Mouse (Mus musculus) urinary bladder, adult 2 months (tissue): Measurements from ENCODE around the gene Marf1. TPM values are rescaled to one million over a fixed set of nuclear protein-coding genes. Genes with fewer than 3 reads are reported as not detected.
"Not testable (repeated sequence)": the region's sequence is repeated elsewhere in the genome, so short reads cannot be mapped to it uniquely, and the experiment has no call there.

Experiments used
- DNase-seq: peaks from one replicate; pipeline ENCODE4 v3.0.0; 2022; ENCODE audit warnings: low spot score
- polyA plus RNA-seq: library from polyadenylated mRNA; depleted of rRNA; stranded (reverse); fragments of >200 nt; gene quantifications from 2 replicates; pipeline ENCODE4 v1.2.3, GENCODE M21; 2012

Marf1 gene
- polyA plus RNA-seq, 1 experiment: 15.0 TPM

DNA sequence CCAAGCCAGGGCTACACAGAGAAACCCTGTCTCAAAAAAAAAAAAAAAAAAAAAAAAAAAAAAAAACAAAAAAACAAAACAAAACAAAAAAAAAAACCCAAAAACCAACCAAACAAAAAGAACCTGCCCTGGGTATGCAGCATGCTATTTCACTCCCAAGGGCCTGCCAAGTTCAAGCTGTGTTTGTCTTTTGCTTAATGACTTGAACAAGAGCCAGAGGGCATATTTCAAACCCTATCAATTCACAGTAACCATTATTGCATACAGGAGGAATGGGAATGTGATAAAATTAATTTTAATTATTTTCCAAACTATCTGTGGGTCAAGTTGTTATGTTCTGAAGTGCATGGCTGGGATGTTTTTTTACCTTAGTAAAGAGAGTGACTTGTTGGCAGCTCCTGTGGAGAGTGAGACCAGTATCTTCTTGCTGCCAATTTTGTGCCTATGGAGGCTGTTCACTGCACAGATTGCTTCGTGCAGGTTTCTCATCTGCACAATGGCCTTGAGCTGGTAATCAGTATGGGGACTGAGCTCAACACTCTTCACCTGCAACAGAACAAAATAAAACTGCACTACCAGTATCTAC is 25.1 kb downstream of the Marf1 start:
- DNase-seq: no peak

DNA sequence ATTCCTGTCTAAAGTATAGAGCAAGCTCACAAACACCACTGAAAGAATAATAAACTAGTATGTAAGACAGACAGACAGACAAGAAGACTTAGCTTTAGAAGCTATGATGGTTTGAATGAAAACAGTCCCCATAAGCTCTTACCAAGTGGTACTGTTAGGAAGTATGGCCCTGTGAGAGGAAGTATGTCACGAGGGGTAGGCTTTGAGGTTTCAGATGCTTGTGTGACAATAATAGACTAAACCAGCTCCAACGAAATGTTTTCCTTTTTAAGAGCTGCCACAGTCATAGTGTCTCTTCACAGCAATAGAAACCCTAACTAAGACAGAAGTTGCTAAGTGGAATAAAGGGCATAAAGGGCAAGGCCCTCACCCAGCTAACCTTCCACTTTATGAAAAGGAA is 28.1 kb downstream of the Marf1 start:
- DNase-seq: no peak

DNA sequence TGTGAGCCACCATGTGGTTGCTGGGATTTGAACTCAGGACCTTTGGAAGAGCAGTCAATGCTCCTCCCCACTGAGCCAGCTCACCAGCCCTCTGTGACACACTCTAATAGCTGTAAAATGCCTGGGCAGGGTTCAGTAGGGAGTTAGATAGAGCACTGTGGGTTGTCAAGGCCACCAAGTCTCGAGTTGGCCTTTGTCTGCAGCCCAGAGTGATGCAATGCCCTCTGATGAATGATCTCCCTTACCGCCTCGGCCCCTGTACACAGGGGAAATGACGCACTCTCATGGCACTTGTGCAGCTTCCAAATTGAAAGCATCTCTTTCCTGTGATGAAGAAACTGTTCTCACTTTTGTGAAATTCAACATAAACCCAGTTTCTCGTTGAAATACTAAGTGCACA is 31.3 kb downstream of the Marf1 start:
- no peak for DNase-seq

DNA sequence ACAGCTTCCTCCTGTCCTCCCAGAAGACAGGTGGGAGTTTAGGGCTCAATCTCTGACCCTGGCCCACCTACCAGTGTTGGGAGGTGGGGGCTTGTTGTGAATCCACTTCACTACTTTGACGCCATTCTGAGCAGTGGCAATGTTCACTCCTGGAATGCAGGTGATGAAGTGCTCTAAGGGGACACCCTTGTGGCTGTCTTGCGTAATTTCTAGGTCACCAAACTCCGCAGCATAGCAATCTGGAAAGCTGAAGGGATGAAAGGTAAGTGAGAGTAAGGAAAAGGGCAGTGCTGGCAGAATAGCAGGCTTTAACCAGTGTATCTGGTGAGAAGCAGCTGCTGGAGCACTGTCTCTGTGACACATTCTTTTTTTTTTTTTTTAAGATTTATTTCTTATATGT is 31.8 kb downstream of the Marf1 start:
- DNase-seq: no peak

DNA sequence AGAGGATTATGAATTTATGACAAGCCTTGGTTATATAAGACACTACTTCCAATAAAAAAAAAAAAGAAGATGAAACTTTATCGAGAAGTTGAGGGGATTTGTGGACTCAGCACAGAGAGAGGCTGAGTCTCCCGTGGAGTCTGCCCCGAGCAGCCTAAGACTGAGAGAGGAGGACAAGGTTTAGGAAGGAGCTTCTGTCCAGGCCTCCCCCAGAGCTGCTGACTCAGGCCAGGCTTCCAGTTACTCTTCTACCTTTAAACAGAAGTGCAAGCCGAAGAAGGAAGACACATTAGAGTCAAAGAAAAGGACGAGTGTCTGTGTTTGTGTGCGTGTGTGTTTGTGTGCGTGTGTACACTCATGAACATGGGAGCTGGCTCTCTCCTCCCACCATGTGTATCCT is 32.4 kb downstream of the Marf1 start:
- no peak for DNase-seq

DNA sequence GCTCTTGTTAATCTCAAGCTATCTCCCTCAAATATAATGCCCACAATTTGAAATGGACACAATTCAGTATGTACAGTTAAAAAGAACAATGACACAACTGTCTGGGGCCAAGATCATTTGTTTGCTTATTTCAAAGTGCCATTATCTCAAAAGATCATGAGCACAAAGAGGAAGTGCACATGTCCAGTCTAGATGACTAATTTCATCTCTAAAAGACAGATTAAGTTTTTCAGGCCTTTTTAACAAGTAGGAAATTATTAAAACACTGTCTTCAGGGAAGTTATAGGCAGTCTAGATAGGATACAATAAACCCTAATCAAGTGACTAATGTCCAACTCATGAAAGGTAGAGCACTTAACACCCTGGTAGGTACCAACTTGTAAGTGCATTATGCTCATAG is 34.2 kb downstream of the Marf1 start:
- no peak for DNase-seq

DNA sequence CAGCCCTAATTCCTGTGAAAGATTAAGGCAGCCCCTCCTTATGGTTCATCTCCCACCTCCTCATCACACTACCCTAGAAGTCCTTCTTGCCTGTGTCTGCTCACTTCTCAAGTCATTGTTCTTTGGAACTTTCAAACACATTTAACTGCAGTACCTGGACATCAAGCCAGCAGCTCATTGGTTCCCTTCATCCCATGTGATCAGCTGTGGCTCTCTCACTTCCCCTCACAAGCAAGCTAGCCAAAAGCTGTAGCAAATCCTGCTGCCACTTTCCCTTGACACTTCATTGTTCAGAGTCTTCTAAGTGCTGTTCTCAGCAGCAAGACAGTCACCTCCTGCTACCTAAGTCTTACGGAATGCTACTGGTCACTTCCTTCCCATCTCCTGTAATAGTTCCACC is 37.9 kb downstream of the Marf1 start:
- DNase-seq: no peak

DNA sequence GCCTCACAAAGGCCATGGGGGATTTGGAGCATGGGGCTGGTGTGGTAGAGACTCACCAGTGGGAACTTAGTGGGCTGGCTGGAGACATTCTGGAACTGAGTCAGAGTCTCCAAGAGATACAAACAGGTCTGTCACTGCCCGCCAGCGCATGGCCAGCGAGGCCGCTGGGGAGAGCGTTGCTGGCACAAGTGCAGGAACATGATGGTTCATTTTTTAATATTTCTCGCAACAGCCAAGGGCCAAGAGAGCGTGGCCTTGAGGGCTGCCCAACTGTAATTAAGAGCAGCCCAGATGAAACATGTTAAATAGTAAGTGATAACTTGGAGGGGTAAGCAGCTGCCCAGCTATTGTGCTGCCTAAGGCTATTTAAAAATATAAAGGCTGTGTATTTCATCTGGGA is 38.4 kb downstream of the Marf1 start:
- no peak for DNase-seq

DNA sequence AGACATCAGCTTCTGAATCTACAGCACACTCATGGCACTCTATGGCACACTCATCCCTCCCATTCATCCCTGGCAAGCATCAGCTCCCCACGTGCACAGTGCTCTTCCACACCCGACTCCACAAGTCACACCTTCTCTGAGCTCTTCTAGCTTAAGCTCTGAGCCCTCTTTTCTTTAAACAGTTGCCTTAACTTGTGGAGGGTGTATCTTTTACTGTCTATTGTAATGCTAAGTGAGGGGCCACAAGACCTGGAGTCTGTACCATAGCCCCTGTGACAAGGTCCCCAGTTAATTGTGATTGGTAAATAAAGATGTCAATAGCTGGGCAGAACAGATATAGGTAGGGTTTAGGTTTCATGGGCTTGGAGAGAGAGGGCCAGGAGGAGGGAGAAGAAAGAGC is 39.2 kb downstream of the Marf1 start:
- no peak for DNase-seq

DNA sequence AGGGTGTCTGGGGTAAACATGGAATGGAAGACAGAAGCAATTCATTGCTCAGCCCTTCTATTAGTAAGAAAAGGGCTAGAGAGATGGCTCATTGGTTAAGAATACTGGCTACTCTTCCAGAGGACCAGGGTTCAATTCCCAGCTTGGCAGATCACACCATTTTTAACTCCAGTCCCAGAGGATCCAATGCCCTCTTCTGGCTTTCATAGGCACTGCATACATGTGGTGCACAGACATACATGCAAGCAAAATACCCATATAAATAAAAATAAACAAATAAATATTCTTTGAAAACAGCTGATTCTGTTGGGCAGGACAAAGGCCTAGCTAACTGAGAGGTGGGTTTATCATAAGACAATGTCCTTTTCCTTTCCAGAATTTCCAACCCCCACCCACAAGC is 40.6 kb downstream of the Marf1 start:
- no peak for DNase-seq

DNA sequence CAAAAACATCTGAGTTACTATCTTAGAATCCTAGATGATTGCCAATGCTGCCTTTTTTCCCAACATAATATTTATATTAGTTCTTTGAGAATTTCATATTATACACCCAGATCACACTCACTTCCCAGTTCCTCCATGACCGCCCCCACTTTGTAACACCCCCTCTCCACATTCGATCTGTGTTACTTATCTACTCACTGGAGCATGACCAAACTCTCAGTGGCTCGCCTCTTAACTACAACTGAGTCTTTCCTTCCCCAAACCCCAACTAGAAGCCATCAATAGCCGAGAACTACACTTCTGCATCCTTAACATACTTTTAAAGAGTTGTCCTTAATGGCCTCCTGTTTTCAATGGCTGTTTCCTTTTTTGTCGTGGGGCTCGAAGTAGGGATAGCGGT is 41.6 kb downstream of the Marf1 start:
- DNase-seq: no peak

DNA sequence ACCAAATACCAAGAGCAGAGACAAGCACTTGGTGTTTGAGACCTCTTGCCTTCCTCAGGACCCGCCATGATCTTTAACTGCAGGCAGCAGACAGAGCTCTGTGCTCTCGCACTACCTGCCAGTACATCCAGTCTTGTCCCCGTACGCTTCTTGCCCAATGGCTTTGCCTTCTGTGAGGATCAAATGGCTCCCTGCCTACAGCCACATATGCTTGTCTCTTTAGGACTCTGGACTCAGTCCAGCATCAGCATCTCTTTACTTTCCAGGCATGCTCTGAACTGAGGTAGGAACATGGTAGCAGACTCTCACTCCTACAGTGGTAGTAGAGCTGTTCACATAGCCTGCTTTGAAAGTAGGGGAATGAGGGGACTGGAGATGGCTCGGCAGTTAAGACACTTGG is 42.2 kb downstream of the Marf1 start:
- DNase-seq: no peak

DNA sequence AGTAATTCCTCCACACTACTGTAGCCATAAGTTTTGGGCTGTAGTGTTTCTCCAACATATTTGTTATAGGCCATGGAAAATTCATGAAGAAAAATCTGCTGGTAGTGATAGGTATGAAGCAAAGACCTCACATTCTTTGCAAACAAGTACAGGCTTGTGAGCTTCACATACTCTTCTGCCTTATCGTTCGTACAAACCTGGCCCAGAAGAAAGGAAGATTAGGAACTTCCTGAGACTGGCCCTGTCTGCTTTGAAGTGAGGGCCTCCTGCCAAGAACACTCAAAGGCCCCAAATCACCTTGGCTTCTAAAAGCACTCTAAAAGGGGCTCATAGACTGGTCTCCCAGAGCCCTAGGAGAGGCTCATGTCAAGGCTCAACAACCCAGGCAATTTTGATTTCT is 45.9 kb downstream of the Marf1 start:
- DNase-seq: no peak

DNA sequence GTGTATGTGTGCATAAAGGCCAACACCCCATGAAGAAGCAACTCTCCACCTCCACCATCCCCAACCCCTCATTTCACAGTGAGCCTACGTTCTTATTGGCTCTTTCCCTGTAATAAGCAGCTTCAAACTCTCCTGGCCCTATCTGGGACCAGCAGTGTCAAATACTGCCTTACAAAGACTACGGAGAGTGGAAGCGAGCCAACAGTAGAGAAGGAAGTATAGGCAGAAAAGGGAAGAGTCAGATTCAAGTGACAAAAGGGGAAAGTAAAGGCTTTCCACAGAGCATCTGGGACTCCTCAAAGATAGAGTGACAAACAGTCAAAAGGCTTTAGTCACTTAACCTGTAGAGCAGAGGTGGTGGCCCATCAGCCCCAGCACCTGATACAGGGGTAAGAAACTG is 50.4 kb downstream of the Marf1 start:
- no peak for DNase-seq

DNA sequence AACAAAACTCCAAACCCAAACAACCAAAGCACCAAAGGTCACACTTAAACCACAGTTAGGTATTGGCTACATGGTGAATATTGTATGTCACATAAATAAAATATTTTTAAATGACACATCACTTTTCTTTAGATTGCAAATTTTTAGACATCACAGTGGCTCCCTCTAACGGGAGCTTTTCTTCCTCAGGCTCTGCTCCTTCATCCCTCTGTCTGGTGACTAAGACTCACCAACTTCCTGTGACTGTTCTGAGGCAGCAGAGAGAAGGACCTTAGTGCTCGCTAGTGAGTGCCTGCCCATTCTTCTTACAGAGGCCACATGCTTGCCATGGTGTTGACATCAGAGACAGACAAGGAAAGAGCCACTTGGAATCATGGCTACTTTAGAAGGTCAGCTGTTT is 51.0 kb downstream of the Marf1 start:
- no peak for DNase-seq

DNA sequence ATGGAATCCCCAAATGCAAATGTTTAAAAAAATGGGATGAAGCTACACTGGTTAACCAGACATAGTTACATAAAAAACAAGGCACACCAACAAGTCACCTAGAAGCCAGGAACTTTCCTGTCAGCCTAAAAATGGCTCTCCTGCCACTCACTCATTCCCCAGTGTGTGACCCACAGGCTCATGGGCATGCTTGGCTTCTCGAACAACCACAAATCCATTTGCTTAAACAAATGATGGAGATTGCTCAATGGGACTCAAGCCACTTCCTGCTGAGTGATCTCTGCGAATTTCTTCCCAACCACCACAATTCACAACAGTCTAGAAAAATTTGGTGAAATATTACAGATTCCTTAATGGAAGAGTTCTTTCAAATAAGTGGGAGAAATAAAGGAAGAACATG is 52.2 kb downstream of the Marf1 start:
- no peak for DNase-seq

DNA sequence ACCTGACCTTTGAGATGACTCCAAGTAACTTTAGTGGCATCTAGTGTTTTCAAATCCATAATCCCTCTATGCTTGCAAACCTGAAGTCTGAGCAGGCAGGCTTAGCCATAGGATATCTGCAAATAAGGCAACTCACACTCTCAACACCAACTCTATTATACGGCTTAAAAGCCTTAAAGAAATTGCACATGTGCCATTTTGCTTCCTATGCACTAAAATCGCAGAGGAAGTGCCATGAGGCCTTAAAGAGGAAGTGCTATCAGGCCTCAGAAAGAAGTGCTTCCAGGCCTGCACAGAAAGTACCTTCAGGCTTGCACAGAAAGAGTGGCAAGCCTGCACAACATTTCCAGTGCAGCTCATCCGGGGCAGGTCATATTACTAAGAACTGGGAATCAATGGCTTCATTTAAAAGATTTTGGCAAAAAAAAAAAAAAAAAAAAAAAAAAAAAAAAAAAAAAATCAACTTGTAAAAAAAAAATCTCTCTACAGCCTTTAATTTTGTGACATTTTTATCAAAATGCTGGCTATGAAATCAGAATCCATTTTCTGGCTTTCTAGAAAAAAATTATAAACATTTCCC is 53.4 kb downstream of the Marf1 start:
- no peak for DNase-seq

DNA sequence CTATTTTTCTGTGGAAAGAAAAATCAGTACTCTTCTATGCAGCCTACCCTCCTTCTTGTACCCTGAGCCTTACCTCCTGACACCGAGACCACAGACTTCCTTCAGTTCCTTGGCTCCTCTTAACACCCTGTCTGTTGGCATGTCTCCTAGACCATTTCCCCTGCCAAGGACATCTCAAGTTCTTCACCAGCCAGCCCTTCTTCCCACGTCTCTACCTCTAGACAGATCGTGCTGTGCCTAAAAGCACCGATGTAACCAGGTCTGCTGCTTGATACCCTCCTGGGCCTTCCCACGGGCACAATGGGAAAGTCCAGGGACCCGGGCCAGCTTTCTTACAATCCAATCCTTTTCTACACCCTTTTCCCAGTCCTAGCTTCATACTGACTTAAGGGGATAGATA is 57.3 kb downstream of the Marf1 start:
- no peak for DNase-seq

DNA sequence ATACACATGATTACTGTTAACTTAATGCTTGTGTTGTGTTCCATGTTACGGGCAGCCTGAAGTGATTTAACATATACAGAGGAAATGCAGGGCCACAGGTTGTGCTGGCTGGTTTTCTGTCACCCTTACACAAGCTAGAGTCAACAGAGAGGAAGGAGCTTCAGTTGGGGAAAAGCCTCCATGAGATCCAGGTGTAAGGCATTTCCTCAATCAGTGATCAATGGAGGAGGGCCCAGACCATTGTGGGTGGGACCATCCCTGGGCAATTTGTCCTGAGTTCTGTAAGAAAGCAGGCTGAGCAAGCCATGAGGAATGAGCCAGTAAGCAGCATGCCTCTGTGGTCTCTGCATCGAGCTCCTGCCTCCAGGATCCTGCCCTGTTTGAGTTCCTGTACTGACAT is 71.4 kb downstream of the Marf1 start:
- DNase-seq: no peak

DNA sequence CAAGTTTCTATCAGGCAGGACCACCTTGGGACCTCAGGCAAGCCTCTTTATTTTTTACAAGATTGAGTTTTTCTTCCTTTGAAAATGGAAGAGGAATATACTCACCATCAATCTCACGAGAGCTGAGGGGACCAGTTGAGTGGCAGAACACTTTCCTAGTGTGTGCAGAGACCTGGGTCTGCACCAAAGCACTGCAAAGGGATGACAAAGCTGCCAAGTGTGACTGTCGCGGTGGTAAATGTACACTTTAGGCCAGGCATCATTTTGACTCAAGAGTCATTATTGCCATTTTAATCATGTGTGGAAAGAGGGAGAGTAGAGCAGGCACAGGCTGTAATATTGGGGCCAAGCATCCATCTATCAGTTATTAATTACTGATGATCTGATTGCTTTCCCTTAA is 73.9 kb downstream of the Marf1 start:
- no peak for DNase-seq

DNA sequence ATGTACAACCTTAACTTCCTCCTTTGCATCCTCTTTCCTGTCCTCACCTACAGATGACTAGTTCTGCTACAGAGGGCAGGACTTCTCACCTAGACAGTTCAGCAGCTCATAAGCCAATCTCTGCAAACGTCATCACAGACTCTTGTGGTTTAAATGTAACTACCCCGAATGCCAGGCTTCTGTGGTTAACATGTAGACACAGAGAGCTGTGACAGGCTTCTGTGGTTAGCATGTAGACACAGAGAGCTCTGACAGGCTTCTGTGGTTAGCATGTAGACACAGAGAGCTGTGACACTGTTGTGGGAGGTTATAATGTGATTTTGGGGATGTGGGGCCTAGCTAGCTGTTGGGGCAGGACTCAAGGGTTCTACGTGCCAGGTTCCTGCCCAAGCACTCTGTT is 74.9 kb downstream of the Marf1 start:
- no peak for DNase-seq

DNA sequence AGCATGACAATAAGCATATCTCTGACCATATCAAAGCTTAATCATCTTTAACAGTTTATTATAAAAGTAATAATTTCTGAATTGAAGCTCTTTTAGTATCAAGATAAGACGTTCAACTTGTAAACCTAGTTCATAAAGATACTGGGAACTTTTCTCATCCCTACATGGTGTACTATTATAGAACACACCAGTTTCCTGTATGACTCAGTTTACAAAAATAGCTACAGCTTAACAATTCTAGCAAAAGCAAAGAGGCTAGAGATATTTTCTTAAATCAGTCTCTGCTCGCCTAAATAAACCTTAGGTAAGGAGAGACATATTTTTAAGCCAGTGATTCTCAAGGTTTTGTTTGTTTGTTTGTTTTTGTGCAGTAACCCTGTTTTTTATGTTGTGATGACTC is 80.2 kb downstream of the Marf1 start:
- DNase-seq: no peak

DNA sequence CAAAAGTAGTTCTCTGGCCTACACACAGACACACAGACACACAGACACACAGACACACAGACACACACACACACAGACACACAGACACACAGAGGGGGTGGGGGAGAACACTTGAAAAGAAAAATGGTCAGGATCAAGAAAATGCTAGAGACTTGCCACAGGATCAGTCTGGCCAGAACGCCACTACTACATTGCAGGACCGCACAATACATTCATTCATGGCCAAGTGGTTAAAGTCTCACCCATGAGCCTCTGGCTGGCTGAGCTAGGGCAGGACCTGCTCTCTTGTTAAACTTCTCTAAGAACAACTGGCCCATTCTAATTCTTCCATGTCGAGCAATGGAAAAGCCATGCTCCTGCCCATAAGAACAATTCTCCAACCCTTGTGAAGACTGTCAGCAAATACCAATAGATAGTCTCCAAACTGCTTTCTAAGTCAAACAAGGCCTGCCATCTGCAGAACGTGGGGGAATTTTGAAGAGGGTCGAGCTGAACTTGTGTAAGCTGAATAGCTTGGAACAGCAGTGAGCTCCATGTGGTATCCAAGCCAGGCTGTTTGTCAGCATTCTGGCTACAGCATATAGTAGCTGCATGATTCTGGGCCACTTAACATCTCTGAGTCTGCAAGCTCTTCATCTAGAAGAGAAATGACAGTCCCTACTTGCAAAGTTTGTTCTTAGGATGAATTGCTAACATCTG is 92.5 kb downstream of the Marf1 start:
- DNase-seq: no peak

DNA sequence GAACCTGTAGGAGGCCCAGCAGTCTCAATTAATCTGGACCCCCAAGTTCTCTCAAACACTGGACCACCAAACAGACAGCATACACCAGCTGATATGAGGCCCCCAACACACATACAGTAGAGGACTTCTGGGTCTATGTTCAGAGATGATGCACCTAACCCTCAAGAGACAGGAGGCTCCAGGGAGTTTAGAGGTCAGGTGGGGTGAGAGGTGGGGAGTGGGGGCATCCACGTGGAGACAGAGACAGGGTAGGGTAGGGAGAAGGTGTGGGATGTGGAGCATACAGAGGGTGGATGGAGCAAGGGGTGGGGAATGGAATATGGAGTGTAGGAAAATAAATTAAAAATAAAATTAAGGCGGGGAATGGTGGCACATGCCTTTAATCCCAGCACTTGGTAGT is 94.5 kb downstream of the Marf1 start:
- not testable (repeated sequence) for DNase-seq
